Mouse (Mus musculus): ENCODE data around the gene Vwf. TPM values are rescaled to one million over a fixed set of nuclear protein-coding genes. Genes with fewer than 3 reads are reported as not detected.

The Vwf gene
- not detected in 2 replicates for total RNA-seq (2014; fragmentation: Nextera tagmentation)
- total RNA-seq (2017): 0.22 and 0.29 TPM in 2 replicates
- polyA plus RNA-seq (2012): 0.03 and 0.05 TPM in 2 replicates

- H3K4me3 ChIP-seq (ENCODE audit: low read depth, low read length): no peak within 1 kb of the TSS
- no peaks in the 10 kb centered on the region for H3K36me3 ChIP-seq (replicated peaks)
- H3K9me3 ChIP-seq (replicated peaks): peaks cover 61% of the 10 kb centered on the region
- no peak for ATAC-seq (ENCODE audit: extremely low read depth, insufficient number of reproducible peaks, low FRiP score, poor library complexity, severe bottlenecking)
- no peak for TF ChIP-seq GATA2 (IDR thresholded peaks at IDR 0.05; ENCODE audit: borderline replicate concordance, low read depth, low read length)
- no peak for TF ChIP-seq POLR2AphosphoS5 (IDR thresholded peaks at IDR 0.05; ENCODE audit: insufficient replicate concordance, low read depth, low read length)
- TF ChIP-seq GATA1 (IDR thresholded peaks at IDR 0.05; ENCODE audit: borderline replicate concordance, low read length): no peak
- TF ChIP-seq TAL1 (conservative IDR thresholded peaks at IDR 0.05; ENCODE audit: low read depth, low read length): no peak
- TF ChIP-seq CTCF (IDR thresholded peaks at IDR 0.05; ENCODE audit: low read depth, low read length): no peak
- no peaks in the 10 kb centered on the region for H3K4me1 ChIP-seq (ENCODE audit: insufficient read depth, low read depth, low read length)
- H3K27me3 ChIP-seq (ENCODE audit: insufficient read depth, low read length): no peaks in the 10 kb centered on the region
- DNase-seq (ENCODE audit: low spot score): no peak
Measured at GRCm38 (mm10) chr6:125546474-125546873, at the start of gene Vwf. Vwf (plus strand) TSS chr6:125546774.

GRCm38 (mm10) chr6:125498062-125498461, 48.5 kb upstream of the Vwf start:
- no peaks in the 10 kb centered on the region for H3K4me1 ChIP-seq (ENCODE audit: insufficient read depth, low read depth, low read length)

GRCm38 (mm10) chr6:125503186-125503802, 43.3 kb upstream of the Vwf start:
- H3K4me3 ChIP-seq (ENCODE audit: low read depth, low read length): no peak overlapping the region
- H3K27me3 ChIP-seq (ENCODE audit: insufficient read depth, low read length): no peaks in the 10 kb centered on the region
- no peaks in the 10 kb centered on the region for H3K4me1 ChIP-seq (ENCODE audit: insufficient read depth, low read depth, low read length)
- no peak for TF ChIP-seq TAL1 (conservative IDR thresholded peaks at IDR 0.05; ENCODE audit: low read depth, low read length)
- no peak for TF ChIP-seq GATA1 (IDR thresholded peaks at IDR 0.05; ENCODE audit: borderline replicate concordance, low read length)
- TF ChIP-seq POLR2AphosphoS5 (IDR thresholded peaks at IDR 0.05; ENCODE audit: insufficient replicate concordance, low read depth, low read length): no peak
- TF ChIP-seq GATA2 (IDR thresholded peaks at IDR 0.05; ENCODE audit: borderline replicate concordance, low read depth, low read length): no peak
- no peak for TF ChIP-seq CTCF (IDR thresholded peaks at IDR 0.05; ENCODE audit: low read depth, low read length)
- no peak for DNase-seq (ENCODE audit: low spot score)
- no peaks in the 10 kb centered on the region for H3K36me3 ChIP-seq (replicated peaks)
- peaks cover 58% of the 10 kb centered on the region for H3K9me3 ChIP-seq (replicated peaks)
- ATAC-seq (ENCODE audit: extremely low read depth, insufficient number of reproducible peaks, low FRiP score, poor library complexity, severe bottlenecking): no peak

More at GRCm38 (mm10) chr6:125498062-125498461, 48.5 kb upstream of the Vwf start:
- no peak for ATAC-seq (ENCODE audit: extremely low read depth, insufficient number of reproducible peaks, low FRiP score, poor library complexity, severe bottlenecking)
- H3K9me3 ChIP-seq (replicated peaks): peaks cover 65% of the 10 kb centered on the region
- H3K36me3 ChIP-seq (replicated peaks): no peaks in the 10 kb centered on the region
- H3K27me3 ChIP-seq (ENCODE audit: insufficient read depth, low read length): no peaks in the 10 kb centered on the region
- TF ChIP-seq CTCF (IDR thresholded peaks at IDR 0.05; ENCODE audit: low read depth, low read length) (0 out of 2 replicates have a peak, but pooled peaks have one; percentile 19), POLR2AphosphoS5 (IDR thresholded peaks at IDR 0.05; ENCODE audit: insufficient replicate concordance, low read depth, low read length) (no peak)
- DNase-seq (ENCODE audit: low spot score): no peak
- no peak overlapping the region for H3K4me3 ChIP-seq (ENCODE audit: low read depth, low read length)

GRCm38 (mm10) chr6:125504622-125505355, 41.8 kb upstream of the Vwf start:
- Histone ChIP-seq H3K4me3 (ENCODE audit: low read depth, low read length) (no peak overlapping the region), H3K9me3 (replicated peaks) (peaks cover 56% of the 10 kb centered on the region)

GRCm38 (mm10) chr6:125506427-125506826, 40.1 kb upstream of the Vwf start:
- Histone ChIP-seq H3K27me3 (ENCODE audit: insufficient read depth, low read length) (no peaks in the 10 kb centered on the region), H3K4me3 (ENCODE audit: low read depth, low read length) (no peak overlapping the region), H3K36me3 (replicated peaks) (no peaks in the 10 kb centered on the region), H3K9me3 (replicated peaks) (peaks cover 61% of the 10 kb centered on the region), H3K4me1 (ENCODE audit: insufficient read depth, low read depth, low read length) (no peaks in the 10 kb centered on the region)
- no peak for DNase-seq (ENCODE audit: low spot score)
- no peak for ATAC-seq (ENCODE audit: extremely low read depth, insufficient number of reproducible peaks, low FRiP score, poor library complexity, severe bottlenecking)
- no peak for TF ChIP-seq TAL1 (conservative IDR thresholded peaks at IDR 0.05; ENCODE audit: low read depth, low read length)
- no peak for TF ChIP-seq CTCF (IDR thresholded peaks at IDR 0.05; ENCODE audit: low read depth, low read length)
- TF ChIP-seq GATA1 (IDR thresholded peaks at IDR 0.05; ENCODE audit: borderline replicate concordance, low read length): no peak
- TF ChIP-seq GATA2 (IDR thresholded peaks at IDR 0.05; ENCODE audit: borderline replicate concordance, low read depth, low read length): no peak
- no peak for TF ChIP-seq POLR2AphosphoS5 (IDR thresholded peaks at IDR 0.05; ENCODE audit: insufficient replicate concordance, low read depth, low read length)

More at GRCm38 (mm10) chr6:125504622-125505355, 41.8 kb upstream of the Vwf start:
- ATAC-seq (ENCODE audit: extremely low read depth, insufficient number of reproducible peaks, low FRiP score, poor library complexity, severe bottlenecking) (no peak), DNase-seq (ENCODE audit: low spot score) (no peak)
- H3K4me1 ChIP-seq (ENCODE audit: insufficient read depth, low read depth, low read length): no peaks in the 10 kb centered on the region
- TF ChIP-seq GATA1 (IDR thresholded peaks at IDR 0.05; ENCODE audit: borderline replicate concordance, low read length) (no peak), TAL1 (conservative IDR thresholded peaks at IDR 0.05; ENCODE audit: low read depth, low read length) (no peak), CTCF (IDR thresholded peaks at IDR 0.05; ENCODE audit: low read depth, low read length) (no peak), GATA2 (IDR thresholded peaks at IDR 0.05; ENCODE audit: borderline replicate concordance, low read depth, low read length) (no peak), POLR2AphosphoS5 (IDR thresholded peaks at IDR 0.05; ENCODE audit: insufficient replicate concordance, low read depth, low read length) (no peak)
- H3K27me3 ChIP-seq (ENCODE audit: insufficient read depth, low read length): no peaks in the 10 kb centered on the region
- no peaks in the 10 kb centered on the region for H3K36me3 ChIP-seq (replicated peaks)

GRCm38 (mm10) chr6:125509783-125510182, 36.8 kb upstream of the Vwf start:
- peaks cover 72% of the 10 kb centered on the region for H3K9me3 ChIP-seq (replicated peaks)
- no peak for TF ChIP-seq TAL1 (conservative IDR thresholded peaks at IDR 0.05; ENCODE audit: low read depth, low read length)
- TF ChIP-seq GATA1 (IDR thresholded peaks at IDR 0.05; ENCODE audit: borderline replicate concordance, low read length): no peak
- no peak for TF ChIP-seq GATA2 (IDR thresholded peaks at IDR 0.05; ENCODE audit: borderline replicate concordance, low read depth, low read length)
- no peak for TF ChIP-seq POLR2AphosphoS5 (IDR thresholded peaks at IDR 0.05; ENCODE audit: insufficient replicate concordance, low read depth, low read length)
- TF ChIP-seq CTCF (IDR thresholded peaks at IDR 0.05; ENCODE audit: low read depth, low read length): no peak
- H3K4me3 ChIP-seq (ENCODE audit: low read depth, low read length): no peak overlapping the region
- H3K27me3 ChIP-seq (ENCODE audit: insufficient read depth, low read length): no peaks in the 10 kb centered on the region
- DNase-seq (ENCODE audit: low spot score) (no peak), ATAC-seq (ENCODE audit: extremely low read depth, insufficient number of reproducible peaks, low FRiP score, poor library complexity, severe bottlenecking) (no peak)
- H3K4me1 ChIP-seq (ENCODE audit: insufficient read depth, low read depth, low read length): no peaks in the 10 kb centered on the region
- no peaks in the 10 kb centered on the region for H3K36me3 ChIP-seq (replicated peaks)
